Mouse (Mus musculus): ENCODE measurements around the gene Vmn1r231. TPM values are rescaled to one million over a fixed set of nuclear protein-coding genes. Genes with fewer than 3 reads are reported as not detected.
A peak's percentile ranks its signal among the peaks of the same experiment; 100 is the strongest.

Gene Vmn1r231
- polyA plus RNA-seq (2015; fragmentation: Nextera tagmentation; extraction: Ambion mirVana), result not detected in 2 replicates

DNA sequence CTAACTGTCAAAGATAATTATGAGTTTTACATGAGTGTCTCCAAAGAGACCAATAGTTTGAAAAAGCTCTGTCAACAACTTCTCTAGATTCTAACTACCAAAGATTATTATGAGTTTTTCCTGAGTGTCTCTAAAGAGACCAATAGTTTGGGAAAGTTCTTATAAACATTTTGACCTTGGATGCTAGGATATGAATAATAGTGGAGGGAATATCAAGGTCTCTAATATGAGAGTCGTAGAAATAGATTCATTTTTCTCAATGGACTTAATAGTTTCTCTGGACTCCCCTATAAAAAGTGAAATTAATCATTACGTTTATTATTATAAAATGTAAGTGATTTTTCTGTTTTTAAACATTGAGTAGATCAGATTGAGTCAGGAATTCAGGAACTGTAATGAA is at the start of gene Vmn1r231:
Vmn1r231 (minus strand) TSS at position 101 of the 400 bp plus-strand sequence.
- Histone ChIP-seq H3K36me3 (no peaks in the 10 kb centered on the region), H3K27ac (replicated peaks) (no peak within 1 kb of the TSS), H3K4me2 (no peak within 1 kb of the TSS), H3K4me3 (no peak within 1 kb of the TSS), H3K4me1 (replicated peaks) (no peaks in the 10 kb centered on the region), H3K27me3 (no peaks in the 10 kb centered on the region), H3K9me3 (peaks cover 4% of the 10 kb centered on the region; the same call in 1 of the 2 replicates), H3K9ac (no peak within 1 kb of the TSS)
- ATAC-seq (ENCODE audit: low read depth), result no peak
- WGBS, result 71% methylated on average over 2 of the region's 2 CpGs

DNA sequence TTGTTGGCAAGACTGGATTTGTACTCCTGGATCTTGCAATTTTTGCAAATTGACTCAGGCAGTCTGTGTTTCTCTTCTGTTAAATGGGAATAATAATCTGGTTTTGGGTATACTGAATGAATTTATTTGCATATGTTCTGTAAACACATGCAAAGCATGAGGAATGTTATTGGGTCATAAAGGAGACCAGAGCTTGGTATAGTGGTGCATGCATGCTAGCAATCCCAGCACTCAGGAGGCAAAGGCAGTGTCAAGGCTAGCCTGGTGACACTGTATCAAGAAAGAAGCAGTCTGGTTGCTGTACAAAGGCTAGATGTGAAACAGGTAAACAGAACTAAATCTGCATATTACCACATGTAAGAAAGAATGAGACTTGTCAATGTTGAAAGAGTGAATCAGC is 41.7 kb upstream of the Vmn1r231 start:
- H3K27ac ChIP-seq (replicated peaks), result peak overlapping the region; percentile 97

DNA sequence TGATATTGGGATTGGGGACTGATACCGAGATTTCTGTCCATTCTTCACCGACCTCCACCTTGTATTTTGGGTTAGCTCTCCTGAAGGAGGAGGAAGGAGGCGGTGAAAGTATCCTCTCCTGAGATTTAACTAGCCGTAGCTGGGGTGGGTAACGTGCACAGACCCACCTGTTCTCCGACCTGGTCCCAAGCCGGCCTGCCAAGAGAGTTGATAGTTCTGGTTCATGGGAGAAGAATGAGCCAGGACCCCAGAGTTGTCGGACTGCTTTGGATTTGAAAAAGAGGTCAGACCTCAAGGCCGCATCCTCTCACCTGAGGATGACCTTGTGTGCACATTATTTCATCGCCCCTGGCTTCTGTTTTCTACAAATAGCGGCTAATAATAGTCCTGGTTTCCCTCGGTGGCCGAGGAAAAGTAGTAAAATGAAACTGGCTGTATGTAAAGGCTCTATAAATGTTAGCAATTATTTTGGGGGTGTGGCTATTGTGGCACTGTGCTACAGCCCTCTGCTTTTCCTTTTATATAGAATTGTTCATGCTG is 41.2 kb upstream of the Vmn1r231 start:
- peaks cover under 1% of the 10 kb centered on the region; the same call in 1 of the 2 replicates for H3K36me3 ChIP-seq
- H3K9me3 ChIP-seq, result no peaks in the 10 kb centered on the region
- peak overlapping the region; percentile 87 for H3K4me2 ChIP-seq
- peaks cover 50% of the 10 kb centered on the region for H3K4me1 ChIP-seq (replicated peaks)
- no peaks in the 10 kb centered on the region for H3K27me3 ChIP-seq
- H3K27ac ChIP-seq (replicated peaks), result peak overlapping the region; percentile 97
- 1% methylated on average over 13 of the region's 13 CpGs for WGBS
- peak overlapping the region; percentile 65 for H3K4me3 ChIP-seq
- H3K9ac ChIP-seq, result peak overlapping the region; percentile 83
- ATAC-seq (ENCODE audit: low read depth), result 0 out of 2 replicates have a peak, but pooled peaks have one; percentile 1

More for the DNA sequence above, 41.7 kb upstream of the Vmn1r231 start:
- Histone ChIP-seq H3K4me3 (peak overlapping the region; percentile 65), H3K4me2 (peak overlapping the region; percentile 87), H3K9me3 (no peaks in the 10 kb centered on the region), H3K4me1 (replicated peaks) (peaks cover 50% of the 10 kb centered on the region), H3K9ac (peak overlapping the region; percentile 83), H3K27me3 (no peaks in the 10 kb centered on the region), H3K36me3 (peaks cover 4% of the 10 kb centered on the region)
- no peak for ATAC-seq (ENCODE audit: low read depth)

DNA sequence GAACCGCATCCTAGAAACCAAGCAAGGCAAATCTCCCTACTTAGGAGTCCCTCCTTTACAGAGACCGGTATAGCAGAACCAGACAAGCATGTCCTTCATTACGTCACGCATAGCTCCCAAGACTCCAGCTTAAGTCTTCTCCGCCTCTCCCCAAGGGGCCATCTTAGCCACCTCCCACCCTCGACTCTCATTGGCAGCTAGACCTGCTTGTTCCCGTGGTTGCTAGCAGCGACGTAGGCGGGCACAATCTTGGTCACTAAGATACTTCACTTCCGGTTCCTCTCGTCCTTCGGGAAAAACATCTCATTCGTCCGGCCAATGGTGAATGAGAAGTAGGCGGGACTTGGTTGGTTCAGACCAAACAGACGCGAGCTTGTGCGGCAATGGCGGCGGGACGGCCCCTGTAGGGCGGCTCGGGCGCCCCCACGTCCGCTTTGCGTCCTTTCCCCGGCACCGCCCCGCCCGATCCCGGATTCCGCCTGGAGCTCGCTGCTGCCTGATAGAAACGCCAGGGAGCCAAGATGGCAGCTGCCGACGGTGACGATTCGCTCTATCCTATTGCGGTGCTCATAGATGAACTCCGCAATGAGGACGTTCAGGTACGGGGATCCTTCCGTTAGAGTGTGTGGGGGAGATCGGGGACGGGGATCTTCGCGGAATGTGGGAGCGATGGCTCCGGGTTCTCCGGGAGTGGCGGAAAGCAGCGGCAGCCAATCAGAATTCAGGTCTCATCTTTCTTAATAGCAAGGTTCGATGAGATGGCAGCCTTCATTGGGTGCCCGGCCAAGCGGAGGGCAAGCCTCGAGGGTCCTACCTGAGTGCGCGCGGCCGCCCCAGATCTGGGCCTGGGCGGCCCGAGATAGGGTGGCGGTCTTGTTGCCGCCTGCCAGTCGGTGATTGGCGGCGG is 40.3 kb upstream of the Vmn1r231 start, which contains the start of gene Ppp2r1a:
Ppp2r1a (plus strand) TSS at position 327 of the 907 bp plus-strand sequence.
- H3K27ac ChIP-seq (replicated peaks), result peak within 1 kb of the TSS; percentile 97

DNA sequence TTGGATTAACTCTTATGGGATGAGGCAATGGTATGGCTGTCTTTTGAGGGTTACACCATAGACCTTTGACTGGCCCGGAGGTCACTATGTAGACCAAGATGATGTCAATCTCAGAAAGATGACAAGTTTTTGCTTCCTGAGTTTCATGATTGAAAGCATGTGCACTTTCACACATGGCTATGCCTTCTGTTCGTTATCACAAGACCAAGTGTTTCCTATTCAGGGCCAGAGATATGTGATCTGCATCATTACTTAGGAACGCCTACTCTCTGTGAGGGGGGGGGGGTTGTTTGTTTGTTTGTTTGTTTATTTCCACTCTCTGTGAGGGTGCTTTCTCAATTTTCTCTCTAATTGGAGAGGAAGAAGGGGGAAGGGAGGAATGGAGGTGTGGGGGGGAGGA is 39.3 kb upstream of the Vmn1r231 start:
- H3K27ac ChIP-seq (replicated peaks), result peak overlapping the region; percentile 95
- no peaks in the 10 kb centered on the region for H3K36me3 ChIP-seq
- ATAC-seq (ENCODE audit: low read depth), result peak; percentile 3
- H3K27me3 ChIP-seq, result no peaks in the 10 kb centered on the region
- H3K4me2 ChIP-seq, result peak overlapping the region; percentile 64
- H3K4me3 ChIP-seq, result peak overlapping the region; percentile 65
- no peaks in the 10 kb centered on the region for H3K9me3 ChIP-seq
- H3K9ac ChIP-seq, result peak overlapping the region; percentile 72
- WGBS, result 46% methylated on average over 3 of the region's 3 CpGs
- H3K4me1 ChIP-seq (replicated peaks), result peaks cover 39% of the 10 kb centered on the region

More for the DNA sequence above, 40.3 kb upstream of the Vmn1r231 start, which contains the start of gene Ppp2r1a:
- Histone ChIP-seq H3K9ac (peak within 1 kb of the TSS; percentile 83), H3K36me3 (no peaks in the 10 kb centered on the region), H3K4me2 (peak within 1 kb of the TSS; percentile 87), H3K9me3 (no peaks in the 10 kb centered on the region), H3K4me1 (replicated peaks) (peaks cover 49% of the 10 kb centered on the region), H3K27me3 (no peaks in the 10 kb centered on the region), H3K4me3 (peak within 1 kb of the TSS; percentile 65)
- ATAC-seq (ENCODE audit: low read depth), result peak; percentile 98
- under 1% methylated on average over 69 of the region's 69 CpGs for WGBS

DNA sequence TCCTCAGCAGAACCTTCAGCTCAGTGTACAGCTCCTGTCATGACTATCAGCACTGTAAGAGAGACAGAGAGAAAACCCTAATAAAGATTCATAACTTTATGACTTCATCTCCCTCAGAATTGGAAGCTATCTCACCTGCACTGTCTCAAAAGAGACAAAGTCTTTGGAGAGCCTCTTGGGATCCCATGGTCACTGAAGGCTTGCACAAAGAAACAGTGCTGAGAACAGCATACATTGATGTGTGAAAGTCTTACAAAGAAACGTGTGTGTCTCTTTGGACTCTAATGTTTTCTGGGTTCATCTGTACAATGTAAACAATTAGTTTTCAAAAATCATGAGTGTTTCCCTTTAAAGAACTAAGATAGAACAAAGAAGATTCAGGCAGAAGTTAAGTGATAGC is 14.7 kb upstream of the Vmn1r231 start, which contains the start of gene Vmn1r232:
Vmn1r232 (minus strand) TSS at position 101 of the 400 bp plus-strand sequence.
- H3K9ac ChIP-seq, result no peak within 1 kb of the TSS
- no peaks in the 10 kb centered on the region for H3K4me1 ChIP-seq (replicated peaks)
- no peak within 1 kb of the TSS for H3K4me3 ChIP-seq
- WGBS, result 55% methylated on average over 1 of the region's 1 CpGs
- no peaks in the 10 kb centered on the region for H3K9me3 ChIP-seq
- H3K4me2 ChIP-seq, result no peak within 1 kb of the TSS
- no peak within 1 kb of the TSS for H3K27ac ChIP-seq (replicated peaks)
- H3K36me3 ChIP-seq, result no peaks in the 10 kb centered on the region
- no peaks in the 10 kb centered on the region for H3K27me3 ChIP-seq
- ATAC-seq (ENCODE audit: low read depth), result no peak

DNA sequence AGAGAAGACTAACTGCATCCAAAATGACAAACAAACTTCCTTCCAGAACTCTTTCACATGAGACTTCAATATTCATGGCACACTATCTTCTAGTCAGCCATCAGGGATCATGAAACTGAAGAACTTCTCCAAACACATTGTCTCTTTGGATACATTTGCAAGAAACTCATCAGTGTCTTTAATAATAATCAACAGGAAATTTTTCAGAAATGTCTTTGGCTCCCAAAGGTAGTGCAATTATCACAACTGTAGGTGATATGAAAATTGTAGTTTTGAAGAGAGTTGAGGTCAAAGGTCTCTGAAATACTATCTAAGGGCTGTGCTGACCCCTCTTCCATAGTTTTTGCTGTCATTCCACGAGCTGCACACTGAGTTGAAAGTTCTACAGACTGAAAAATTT is 64.7 kb downstream of the Vmn1r231 start, which contains the start of gene Vmn1r230:
Vmn1r230 (plus strand) TSS at position 301 of the 400 bp plus-strand sequence.
- peaks cover 4% of the 10 kb centered on the region for H3K9me3 ChIP-seq
- no peak within 1 kb of the TSS for H3K4me2 ChIP-seq
- H3K36me3 ChIP-seq, result no peaks in the 10 kb centered on the region
- H3K27ac ChIP-seq (replicated peaks), result no peak within 1 kb of the TSS
- ATAC-seq (ENCODE audit: low read depth), result no peak
- 24% methylated on average over 1 of the region's 1 CpGs for WGBS
- H3K9ac ChIP-seq, result no peak within 1 kb of the TSS
- no peak within 1 kb of the TSS for H3K4me3 ChIP-seq
- no peaks in the 10 kb centered on the region for H3K27me3 ChIP-seq
- no peaks in the 10 kb centered on the region for H3K4me1 ChIP-seq (replicated peaks)

Other genes with a start within 250 kb of the Vmn1r231 start
- not detected in 2 replicates for gene Vmn1r226, start 222.2 kb downstream of the Vmn1r231 start, polyA plus RNA-seq (2015; fragmentation: Nextera tagmentation; extraction: Ambion mirVana)
- gene Vmn1r227, start 175.2 kb downstream of the Vmn1r231 start, polyA plus RNA-seq (2015; fragmentation: Nextera tagmentation; extraction: Ambion mirVana), result not detected in 2 replicates
- not detected in 2 replicates for gene Vmn1r228, start 118.9 kb downstream of the Vmn1r231 start, polyA plus RNA-seq (2015; fragmentation: Nextera tagmentation; extraction: Ambion mirVana)
- gene Vmn1r229, start 93.5 kb downstream of the Vmn1r231 start, polyA plus RNA-seq (2015; fragmentation: Nextera tagmentation; extraction: Ambion mirVana), result not detected in 2 replicates
- gene Vmn1r230, start 64.6 kb downstream of the Vmn1r231 start, polyA plus RNA-seq (2015; fragmentation: Nextera tagmentation; extraction: Ambion mirVana), result not detected in 2 replicates
- not detected in 2 replicates for gene Vmn1r232, start 14.6 kb upstream of the Vmn1r231 start, polyA plus RNA-seq (2015; fragmentation: Nextera tagmentation; extraction: Ambion mirVana)
- gene Ppp2r1a, start 40.2 kb upstream of the Vmn1r231 start, polyA plus RNA-seq (2015; fragmentation: Nextera tagmentation; extraction: Ambion mirVana), result 664 and 692 TPM in 2 replicates
- not detected in 2 replicates for gene Vmn1r233, start 91.4 kb upstream of the Vmn1r231 start, polyA plus RNA-seq (2015; fragmentation: Nextera tagmentation; extraction: Ambion mirVana)
- gene Zfp160, start 103.8 kb upstream of the Vmn1r231 start, polyA plus RNA-seq (2015; fragmentation: Nextera tagmentation; extraction: Ambion mirVana), result 14.5 and 16.7 TPM in 2 replicates

All from neural tube, embryonic 13.5 days (tissue).